Mouse (Mus musculus) kidney, postnatal 14 days (tissue): ENCODE measurements at regions not wholly inside any gene's neighbourhood (a gene's known extent, or its start where the extent isn't known, plus 50 kb on each side); places are given as distances from the start of the nearest gene placed in this dataset.

Source experiments
- DNase-seq: peaks from one replicate; pipeline ENCODE4 v3.0.0; 2022; ENCODE audit warnings: mixed read lengths

GRCm38 (mm10) chr3:147041201-147041600, 189.0 kb downstream of the Ttll7 start:
- no peak for DNase-seq

GRCm38 (mm10) chr3:147042911-147043310, 190.7 kb downstream of the Ttll7 start:
- no peak for DNase-seq

- no peak for DNase-seq
Measured at GRCm38 (mm10) chr3:147046634-147047033, 194.5 kb downstream of the Ttll7 start.

- no peak for DNase-seq
Measured at GRCm38 (mm10) chr3:147054157-147054838, 202.1 kb downstream of the Ttll7 start.

- DNase-seq: no peak
Measured at GRCm38 (mm10) chr3:147057874-147058273, 205.7 kb downstream of the Ttll7 start.

GRCm38 (mm10) chr3:147060659-147061058, 208.5 kb downstream of the Ttll7 start:
- no peak for DNase-seq

- no peak for DNase-seq
Measured at GRCm38 (mm10) chr3:147062451-147062850, 210.3 kb downstream of the Ttll7 start.

GRCm38 (mm10) chr3:147063578-147064442, 211.6 kb downstream of the Ttll7 start:
- peak; percentile 9 for DNase-seq

GRCm38 (mm10) chr3:147064443-147064868, 212.3 kb downstream of the Ttll7 start:
- no peak for DNase-seq

GRCm38 (mm10) chr3:147070972-147071371, 218.8 kb downstream of the Ttll7 start:
- no peak for DNase-seq

GRCm38 (mm10) chr3:147080197-147080596, 228.0 kb downstream of the Ttll7 start:
- DNase-seq: no peak

- DNase-seq: no peak
Measured at GRCm38 (mm10) chr3:147080768-147081448, 228.7 kb downstream of the Ttll7 start.

GRCm38 (mm10) chr3:147081763-147082162, 229.6 kb downstream of the Ttll7 start:
- no peak for DNase-seq

- DNase-seq: no peak
Measured at GRCm38 (mm10) chr3:147082255-147082943, 230.2 kb downstream of the Ttll7 start.

- no peak for DNase-seq
Measured at GRCm38 (mm10) chr3:147083374-147083773, 231.2 kb downstream of the Ttll7 start.

GRCm38 (mm10) chr3:147083823-147084222, 231.7 kb downstream of the Ttll7 start:
- DNase-seq: no peak

GRCm38 (mm10) chr3:147084624-147085189, 232.5 kb downstream of the Ttll7 start:
- DNase-seq: no peak

GRCm38 (mm10) chr3:147088171-147088570, 236.0 kb downstream of the Ttll7 start:
- DNase-seq: no peak

- no peak for DNase-seq
Measured at GRCm38 (mm10) chr3:147089716-147090115, 237.5 kb downstream of the Ttll7 start.

GRCm38 (mm10) chr3:147092188-147093075, 240.3 kb downstream of the Ttll7 start:
- no peak for DNase-seq

GRCm38 (mm10) chr3:147093076-147093380, 240.9 kb downstream of the Ttll7 start:
- DNase-seq: no peak

- no peak for DNase-seq
Measured at GRCm38 (mm10) chr3:147096179-147096578, 244.0 kb downstream of the Ttll7 start.
